Mouse (Mus musculus) embryo, embryonic 11 days (tissue): ENCODE data around the gene Psme2.

ENCODE experiments used
- DNase-seq: peaks from one replicate; pipeline ENCODE4 v3.0.0-alpha.2; 2015

Psme2 gene

GRCm38 (mm10) chr14:55563249-55563648 is 27.7 kb downstream of the Psme2 start:
- DNase-seq = no peak

- no peak for DNase-seq
Measured at GRCm38 (mm10) chr14:55561860-55562259, 29.1 kb downstream of the Psme2 start.

GRCm38 (mm10) chr14:55560202-55561073 is 30.5 kb downstream of the Psme2 start, which contains the start of gene A730061H03Rik:
A730061H03Rik (minus strand) TSS chr14:55560406.
- peak; percentile 98 for DNase-seq

- peak; percentile 97 for DNase-seq
Measured at GRCm38 (mm10) chr14:55559799-55560201, 31.1 kb downstream of the Psme2 start, which contains the start of gene Dcaf11. Dcaf11 (plus strand) TSS chr14:55560006.

- DNase-seq = no peak
Measured at GRCm38 (mm10) chr14:55558740-55559448, 32.0 kb downstream of the Psme2 start.

- no peak for DNase-seq
Measured at GRCm38 (mm10) chr14:55557587-55557986, 33.3 kb downstream of the Psme2 start.

GRCm38 (mm10) chr14:55557003-55557402 is 33.9 kb downstream of the Psme2 start:
- peak; percentile 85 for DNase-seq

GRCm38 (mm10) chr14:55555788-55556187 is 35.1 kb downstream of the Psme2 start:
- no peak for DNase-seq

- DNase-seq = no peak
Measured at GRCm38 (mm10) chr14:55554635-55555034, 36.3 kb downstream of the Psme2 start.

GRCm38 (mm10) chr14:55551794-55552193 is 39.1 kb downstream of the Psme2 start:
- DNase-seq = no peak

GRCm38 (mm10) chr14:55551347-55551746 is 39.6 kb downstream of the Psme2 start:
- no peak for DNase-seq

GRCm38 (mm10) chr14:55550191-55550590 is 40.7 kb downstream of the Psme2 start:
- DNase-seq = no peak

- DNase-seq = no peak
Measured at GRCm38 (mm10) chr14:55544334-55544733, 46.6 kb downstream of the Psme2 start.

GRCm38 (mm10) chr14:55542268-55542667 is 48.6 kb downstream of the Psme2 start:
- DNase-seq = no peak

- peak; percentile 67 for DNase-seq
Measured at GRCm38 (mm10) chr14:55540787-55541321, 50.1 kb downstream of the Psme2 start.

GRCm38 (mm10) chr14:55540067-55540786 is 50.7 kb downstream of the Psme2 start, which contains the start of gene Pck2:
Pck2 (plus strand) TSS chr14:55540266.
- peak; percentile 92 for DNase-seq
